Mouse (Mus musculus) liver (tissue): ENCODE measurements at regions not wholly inside any gene's neighbourhood (a gene's known extent, or its start where the extent isn't known, plus 50 kb on each side); places are given as distances from the start of the nearest gene placed in this dataset.

ENCODE experiments used
- DNase-seq: peaks from one replicate; pipeline ENCODE4 v3.0.0-alpha.2; 2020; ENCODE audit warnings: mixed read lengths

DNA sequence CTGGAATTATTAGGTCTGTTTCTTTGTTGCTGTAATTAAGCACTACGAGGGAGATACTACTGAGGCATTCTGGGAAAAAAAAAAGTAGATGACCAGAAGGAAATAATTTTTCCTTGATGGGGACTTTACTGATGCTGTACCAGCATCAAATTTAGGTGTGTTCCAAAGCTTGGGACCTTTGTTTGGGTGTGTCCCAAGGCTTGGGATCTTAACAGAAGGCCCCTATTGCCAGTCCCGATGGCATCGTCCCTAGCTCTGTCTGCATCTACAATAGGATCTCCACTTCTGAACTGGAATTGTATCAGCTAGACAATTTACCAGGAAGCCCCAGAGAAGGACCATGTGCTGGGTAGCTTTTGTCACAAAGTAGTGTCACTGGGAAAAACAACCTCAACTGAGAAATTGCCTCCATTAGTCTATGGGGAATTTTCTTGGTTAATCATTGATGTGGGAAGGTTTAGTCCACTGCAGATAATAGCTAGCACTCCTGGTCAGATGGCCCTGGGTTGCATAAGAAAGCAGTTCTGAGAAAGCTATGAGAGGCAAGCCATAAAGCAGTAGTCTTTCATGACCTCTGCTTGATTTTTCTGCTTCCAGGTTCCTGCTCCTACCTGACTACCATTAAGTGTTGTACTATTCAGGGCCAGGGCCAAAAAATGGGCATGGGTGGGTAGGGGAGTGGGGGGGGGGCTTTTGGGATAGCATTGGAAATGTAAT lies 392.7 kb downstream of the Igsf11 start:
- DNase-seq, result no peak

DNA sequence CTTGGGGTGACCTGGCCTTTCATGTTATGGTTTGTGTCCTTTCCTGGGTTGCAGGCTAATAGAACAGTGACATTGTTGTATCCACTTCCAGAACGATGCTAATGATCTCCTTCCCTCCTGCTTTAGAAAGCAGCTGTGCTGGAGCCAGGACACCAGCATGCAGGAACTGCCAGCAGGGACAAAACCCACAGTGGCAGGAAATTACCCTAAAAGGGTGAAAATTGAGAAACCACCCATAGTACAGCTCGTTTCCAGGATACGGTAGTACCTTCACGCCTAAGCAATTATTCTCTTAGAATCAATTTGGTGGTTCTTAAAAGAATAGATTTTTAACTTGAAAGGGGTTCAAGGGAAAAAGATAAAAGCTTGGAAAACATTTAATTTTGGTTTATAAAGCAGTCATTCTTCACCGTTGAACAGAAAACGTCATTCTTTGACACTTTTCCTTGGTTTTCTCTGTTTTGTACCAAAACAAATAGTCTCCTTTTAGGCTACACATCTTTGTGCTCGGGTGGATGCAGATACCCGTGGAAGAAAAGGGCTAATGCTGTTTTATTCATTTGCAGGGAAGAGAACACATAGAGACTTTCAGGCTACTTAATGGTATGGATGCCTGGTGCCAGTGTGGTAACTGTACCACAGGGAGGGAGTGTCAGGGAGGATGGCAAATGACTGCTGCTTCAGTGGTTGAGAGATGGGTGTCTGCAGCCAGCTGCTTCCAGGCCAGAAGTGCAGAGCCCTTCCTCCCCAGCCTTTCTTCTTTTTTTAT lies 394.5 kb downstream of the Igsf11 start:
- no peak for DNase-seq

DNA sequence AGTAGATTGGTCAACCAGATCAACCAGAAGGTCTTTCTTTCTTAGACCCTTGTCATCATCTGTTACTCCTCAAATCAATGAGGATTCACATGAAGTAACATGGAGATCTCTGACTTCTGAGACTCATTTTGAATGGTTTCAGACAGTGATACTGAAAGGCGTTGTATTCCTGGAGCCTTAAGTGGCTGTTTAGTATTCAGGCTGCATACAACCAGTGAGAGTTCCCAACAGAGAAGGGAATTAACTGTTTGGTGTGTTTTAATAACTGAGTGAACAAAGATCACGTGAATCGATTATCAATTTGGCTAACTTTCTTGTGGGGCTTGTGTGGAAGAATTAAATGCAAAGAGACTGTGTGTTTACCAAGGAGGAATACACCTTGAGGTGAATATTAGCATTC lies 406.4 kb downstream of the Igsf11 start:
- DNase-seq, result no peak

DNA sequence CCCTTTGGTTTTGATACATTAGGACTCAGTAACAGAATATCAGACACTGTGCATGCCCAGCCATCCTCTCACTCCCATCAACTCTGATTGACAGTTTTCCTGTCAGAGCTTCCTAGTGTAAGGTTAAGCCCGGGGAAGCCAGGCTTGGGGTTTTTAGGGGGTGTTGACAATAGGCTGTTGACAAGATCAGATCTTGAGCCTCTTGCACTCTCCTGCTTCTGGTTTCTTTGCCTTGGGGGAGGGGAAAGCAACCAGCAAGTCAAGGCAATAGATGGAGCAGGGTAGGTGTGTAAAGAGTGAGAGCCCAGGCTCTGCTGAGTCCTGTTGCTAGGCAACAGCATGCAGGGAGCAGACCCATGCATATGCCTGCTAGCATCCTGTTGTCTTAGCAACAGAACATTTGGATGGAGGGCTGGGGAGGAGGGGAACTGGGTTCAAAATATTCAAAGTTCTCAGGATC lies 410.5 kb downstream of the Igsf11 start:
- no peak for DNase-seq

DNA sequence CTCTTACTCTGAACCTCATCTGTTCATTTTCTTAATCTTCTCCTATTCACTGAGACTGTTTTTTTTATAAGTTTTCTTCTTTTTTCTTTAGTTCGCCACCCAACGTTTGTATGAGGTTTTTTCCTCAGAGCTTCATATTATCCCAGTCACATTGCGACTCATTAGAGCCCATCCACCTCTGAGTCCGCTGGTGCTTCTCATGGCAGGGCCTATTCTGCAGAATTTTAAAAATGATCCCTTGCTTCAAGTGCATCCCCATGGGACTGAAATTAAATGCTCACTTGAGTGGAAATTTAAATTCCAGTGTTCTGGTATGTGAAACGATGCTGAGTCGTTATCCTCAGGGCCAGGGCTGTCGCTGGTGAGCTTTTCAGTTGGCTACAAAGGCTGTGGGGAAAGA lies 410.9 kb downstream of the Igsf11 start:
- DNase-seq, result no peak

DNA sequence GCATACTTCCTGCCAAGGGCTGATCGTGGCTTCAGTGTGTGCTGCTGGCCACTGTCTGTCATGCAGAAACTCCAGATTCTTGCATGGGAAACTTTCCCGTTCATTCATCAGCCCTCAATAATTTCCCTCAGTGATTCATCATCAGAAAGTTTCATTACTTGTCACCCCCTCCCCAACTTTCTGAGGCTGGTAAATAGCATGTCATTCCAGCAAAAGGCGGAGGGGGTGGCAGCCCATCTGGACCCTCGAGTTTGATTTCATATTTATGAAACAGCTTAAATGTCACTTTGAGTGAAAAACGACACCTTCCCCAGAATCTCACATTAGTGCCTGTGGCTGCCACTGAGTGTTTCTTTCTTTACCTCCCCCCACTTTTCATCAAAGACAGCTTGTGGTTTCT lies 415.5 kb downstream of the Igsf11 start:
- no peak for DNase-seq

DNA sequence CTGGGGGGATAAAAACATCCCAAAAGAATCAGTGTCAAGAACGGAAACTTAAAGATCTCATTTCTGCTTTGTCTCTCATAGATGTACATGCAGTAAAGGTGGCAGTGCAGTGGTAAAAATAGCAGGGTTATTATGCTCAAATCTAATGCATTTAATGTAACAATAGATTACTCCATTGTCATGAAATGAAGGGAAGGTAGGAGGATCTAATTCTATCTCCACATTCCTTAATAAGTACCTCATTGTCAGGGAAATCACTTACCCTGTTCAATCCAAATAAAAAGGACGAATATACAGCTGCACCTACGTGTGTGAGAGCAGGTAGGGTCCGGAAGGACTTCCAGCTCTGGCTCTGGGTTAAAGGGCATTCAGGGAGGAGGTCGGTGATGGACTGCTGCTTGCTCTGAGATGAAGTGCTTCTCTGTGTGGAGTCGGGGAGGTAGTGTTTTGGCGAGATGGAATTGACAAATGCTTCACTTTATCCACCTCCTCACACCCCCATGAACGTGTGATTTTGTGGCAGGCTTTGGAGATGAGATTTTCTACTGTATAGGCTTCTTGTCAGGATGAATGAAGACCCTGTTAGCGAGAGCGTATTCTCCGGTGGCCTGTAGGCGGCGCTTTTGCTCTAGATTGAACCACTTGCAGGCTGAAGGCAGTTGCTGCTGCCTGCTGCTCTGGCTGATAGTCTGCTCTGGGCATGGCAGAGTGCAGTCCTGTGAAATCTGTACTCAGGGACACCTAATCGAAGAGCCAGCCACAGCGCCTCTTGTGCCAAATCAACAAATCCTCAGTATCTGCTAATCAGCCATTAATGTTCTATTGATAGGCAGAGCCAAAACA lies 424.5 kb downstream of the Igsf11 start:
- DNase-seq, result peak; percentile 51

DNA sequence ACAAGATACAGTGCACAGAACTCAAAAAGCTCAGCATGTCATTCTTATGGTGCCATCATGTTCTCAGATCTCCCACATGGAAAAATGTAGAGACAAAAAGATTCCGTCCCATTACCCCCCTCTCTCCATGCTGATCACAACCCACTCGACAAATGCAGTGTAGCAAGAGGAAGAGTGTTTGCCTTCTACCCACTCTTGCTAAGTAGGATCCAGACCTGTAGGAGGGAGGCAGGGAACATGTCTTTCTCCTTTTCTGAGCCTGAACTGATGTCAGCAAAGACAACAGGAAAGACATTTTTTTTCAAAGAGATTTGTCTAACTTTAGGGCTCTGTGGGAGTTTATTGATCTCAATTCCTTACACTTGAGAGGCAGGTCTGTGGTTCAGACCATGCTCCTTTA lies 433.2 kb downstream of the Igsf11 start:
- DNase-seq, result no peak

DNA sequence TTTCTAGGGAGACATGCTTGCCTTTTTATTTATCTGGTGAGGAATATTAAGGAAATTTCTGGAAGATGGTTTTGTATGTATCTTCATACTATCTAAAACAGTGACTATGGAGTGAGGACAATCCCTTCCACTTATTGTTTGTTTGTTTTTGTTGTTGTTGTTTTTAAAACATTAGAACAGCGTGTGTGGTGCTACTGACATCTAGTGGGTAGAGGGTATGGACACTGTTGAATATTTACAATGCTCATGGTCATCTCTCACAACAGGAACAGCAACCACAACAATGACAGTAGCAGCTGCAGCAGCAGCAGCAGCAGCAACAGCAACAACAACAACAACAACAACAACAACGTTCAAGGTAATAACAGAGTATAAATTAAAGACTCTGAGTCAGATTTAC lies 471.2 kb downstream of the Igsf11 start:
- no peak for DNase-seq

DNA sequence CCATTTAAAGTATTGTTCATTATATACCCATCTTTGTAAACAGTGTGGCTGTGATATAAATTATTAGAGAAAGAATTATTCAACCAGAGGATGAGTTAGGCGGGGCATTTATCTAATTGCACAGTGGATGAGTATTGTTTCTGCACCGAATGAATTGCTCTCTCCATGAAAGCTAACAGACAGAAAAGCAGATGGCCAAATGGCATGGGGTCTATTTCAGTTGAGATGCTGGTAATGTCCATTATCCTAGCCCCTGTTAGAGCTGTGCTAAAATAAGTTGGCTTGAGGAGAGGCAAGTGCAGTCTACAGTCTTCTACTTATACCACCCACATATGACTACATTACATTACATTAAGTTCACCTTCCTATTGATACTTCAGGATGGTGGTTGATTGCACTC lies 475.8 kb downstream of the Igsf11 start:
- no peak for DNase-seq

DNA sequence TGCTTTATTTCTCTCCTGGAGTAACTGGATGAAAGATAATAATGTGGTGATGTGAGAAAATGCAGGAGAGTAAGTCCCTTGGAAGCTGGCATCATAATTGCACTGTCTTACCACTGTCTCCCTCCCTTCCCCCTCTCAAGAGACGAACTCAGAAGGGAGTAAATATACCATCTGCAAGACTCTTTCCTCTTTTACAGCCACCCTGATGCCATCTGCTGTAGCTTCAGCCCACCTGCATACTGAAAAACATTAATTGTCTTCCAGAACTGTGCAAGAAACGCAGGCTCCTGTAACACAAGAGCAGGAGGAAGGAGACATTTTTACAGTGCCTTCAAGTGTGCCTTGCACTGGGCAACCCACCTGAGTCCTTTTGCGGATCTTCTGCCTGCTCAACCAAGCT lies 482.1 kb downstream of the Igsf11 start:
- DNase-seq, result no peak

DNA sequence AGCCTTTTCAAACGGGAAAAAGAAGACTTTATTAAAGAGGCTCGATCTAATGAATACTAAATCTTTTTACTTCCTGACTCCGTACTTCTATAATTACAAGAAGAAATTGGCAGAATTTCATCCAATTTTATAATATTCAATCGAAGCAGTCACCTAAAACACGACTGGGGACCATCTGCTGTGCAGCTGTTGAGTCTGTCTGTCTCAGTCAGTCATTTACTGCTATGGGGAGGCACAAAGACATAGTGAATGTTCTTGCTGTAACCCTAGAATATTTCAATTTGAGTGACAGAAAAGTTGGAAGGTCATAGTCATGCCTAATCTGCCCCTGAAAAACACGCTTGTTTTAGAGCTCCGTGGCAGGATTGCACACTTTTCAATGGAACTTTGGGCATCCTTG lies 487.5 kb downstream of the Igsf11 start:
- no peak for DNase-seq

DNA sequence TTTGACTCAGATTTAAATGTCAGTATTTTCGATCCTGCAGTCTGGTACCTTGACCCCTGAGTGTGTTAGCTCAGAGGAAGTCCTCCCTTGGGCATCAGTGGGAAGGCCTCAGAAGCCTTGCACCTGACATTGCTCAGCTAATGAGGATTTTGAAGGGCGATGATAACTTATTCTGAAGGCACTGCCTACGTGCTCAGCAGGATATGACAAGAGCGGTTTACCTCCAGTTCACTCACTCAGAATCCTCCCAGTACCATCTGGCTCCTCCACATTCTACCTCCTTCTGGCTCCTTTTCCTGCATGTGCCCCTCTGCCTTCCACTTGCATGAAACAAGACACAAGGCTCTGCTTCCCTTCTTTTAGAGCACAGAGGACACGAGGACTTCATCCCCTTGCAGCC lies 497.5 kb downstream of the Igsf11 start:
- DNase-seq, result no peak

DNA sequence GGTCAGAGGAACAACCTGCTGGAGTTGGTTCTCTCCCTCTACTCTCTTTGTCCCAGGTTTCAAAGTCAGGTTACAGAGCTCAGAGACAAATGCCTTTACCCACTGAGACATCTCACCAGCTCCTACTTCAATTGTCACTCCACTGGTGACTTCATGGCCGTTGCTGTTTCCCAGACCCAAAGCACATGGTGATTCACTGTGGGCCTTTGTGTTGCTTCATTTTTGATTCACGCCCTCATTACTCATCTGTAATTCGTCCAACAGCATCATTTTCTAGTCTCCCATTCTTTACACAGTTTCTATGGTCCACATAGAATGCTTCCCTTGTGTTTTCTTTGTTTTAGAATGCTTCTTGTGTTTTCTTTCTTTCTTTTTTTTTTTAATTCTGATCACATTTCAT lies 498.2 kb downstream of the Igsf11 start:
- DNase-seq, result no peak

DNA sequence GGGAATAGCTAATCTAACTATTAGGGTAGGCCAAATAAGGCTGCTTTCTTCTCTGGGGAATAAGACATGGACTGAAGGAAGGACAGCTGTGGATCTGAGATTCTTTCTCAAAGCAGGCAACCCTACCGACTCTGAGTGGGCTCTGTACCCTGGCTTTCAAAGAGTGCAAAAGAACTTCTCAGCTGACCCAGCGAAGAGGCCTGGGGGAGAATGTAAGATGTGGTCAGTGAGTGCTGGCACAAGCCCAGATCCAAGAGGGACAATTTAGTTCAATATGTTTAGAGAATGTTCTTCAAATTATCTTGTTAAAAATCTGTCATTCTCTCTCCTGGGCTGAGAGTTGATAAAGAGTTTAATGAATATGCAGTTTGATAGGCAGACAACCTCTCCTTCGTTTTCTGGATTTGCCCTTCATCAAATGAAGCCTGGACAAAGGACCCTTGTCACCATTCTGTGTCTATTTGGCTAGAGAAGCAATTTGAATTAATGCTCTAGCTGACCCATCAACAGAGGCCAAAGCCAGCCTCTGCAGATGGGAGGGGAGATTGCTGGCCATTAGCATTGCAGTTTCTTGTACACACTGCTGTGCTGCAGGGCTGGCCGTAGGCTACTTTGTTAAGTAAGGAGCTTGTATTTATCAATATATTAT lies 509.8 kb downstream of the Igsf11 start:
- no peak for DNase-seq

DNA sequence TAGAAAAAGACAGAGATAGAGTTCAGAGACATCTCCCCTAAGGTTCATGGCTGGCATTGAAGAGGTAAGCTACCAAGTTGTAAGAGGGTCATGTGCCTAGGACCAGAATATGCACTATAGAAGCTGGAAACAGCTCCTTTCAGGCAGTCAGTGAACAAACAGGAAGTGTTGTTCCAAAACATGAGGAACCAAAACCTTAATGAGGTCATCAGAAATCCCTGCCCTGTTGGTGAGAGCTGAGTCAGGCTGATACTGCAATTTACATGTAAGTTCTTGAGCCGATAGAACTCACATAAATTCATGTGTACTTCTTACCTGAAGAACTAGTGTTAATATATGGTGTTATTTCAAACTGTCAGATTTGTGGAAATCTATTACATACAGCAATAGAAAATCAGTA lies 539.1 kb downstream of the Igsf11 start:
- DNase-seq, result no peak

DNA sequence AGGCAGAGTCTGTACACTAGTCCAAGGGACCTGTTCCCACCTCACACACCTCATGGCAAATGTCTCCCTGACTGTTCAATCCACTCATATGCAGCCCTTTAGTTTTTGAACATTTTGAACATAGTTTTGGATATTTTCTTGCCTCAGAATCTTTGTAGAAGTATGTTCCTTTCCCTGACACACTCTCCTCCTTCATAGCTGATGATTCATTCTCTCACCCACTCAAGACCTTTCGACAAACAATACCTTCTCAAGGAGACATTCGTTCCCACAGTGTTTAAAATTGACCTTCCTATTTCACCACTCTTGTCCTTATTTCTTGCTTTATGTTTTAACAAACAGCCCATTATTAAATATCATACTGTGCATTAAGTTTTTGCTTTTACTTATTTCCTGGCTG lies 538.4 kb upstream of the Lsamp start:
- DNase-seq, result no peak

DNA sequence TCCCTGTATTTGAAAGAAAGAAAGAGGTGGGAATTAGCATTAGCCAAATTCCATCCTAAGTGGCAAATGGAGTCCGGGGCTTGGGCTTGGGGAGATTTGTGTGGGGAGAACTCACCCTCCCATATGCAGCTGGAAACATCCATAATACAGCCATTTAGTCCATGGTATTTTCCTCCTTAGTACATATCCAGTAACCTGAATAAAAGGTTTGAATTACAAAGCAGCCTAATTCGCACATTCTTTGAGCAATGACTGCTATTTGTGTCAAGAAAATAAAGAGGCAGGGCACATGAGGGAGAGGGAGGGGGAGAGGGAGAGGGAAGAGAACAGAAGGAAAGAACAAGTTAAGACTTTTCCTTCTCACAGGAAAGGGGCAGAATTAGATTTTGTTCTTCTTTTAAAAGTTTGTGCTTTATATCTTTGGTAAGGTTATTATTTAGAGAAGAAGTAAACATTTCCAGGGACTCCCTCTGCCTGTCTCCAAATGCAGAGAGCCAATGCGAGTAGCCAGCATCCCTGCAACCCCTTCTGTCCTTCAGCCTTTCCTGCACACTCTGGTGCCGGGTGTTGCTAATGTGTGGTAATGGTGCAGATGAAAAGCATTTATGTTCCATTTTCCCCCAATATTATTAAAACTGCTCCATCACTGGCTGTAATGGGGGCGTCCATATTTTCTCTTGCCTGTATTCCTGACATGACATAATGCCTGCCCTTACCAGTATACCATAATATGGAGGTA lies 530.6 kb upstream of the Lsamp start:
- no peak for DNase-seq
